Mouse (Mus musculus) myocyte (in vitro differentiated cells): ENCODE measurements around the gene Srp14. TPM values are rescaled to one million over a fixed set of nuclear protein-coding genes. Genes with fewer than 3 reads are reported as not detected.

Experiments used
- H3K27me3 ChIP-seq: one replicate; pipeline ENCODE4 v1.6.1; 2011; ENCODE audit not compliant: control insufficient read depth, insufficient read depth, insufficient read length
- H3K36me3 ChIP-seq: one replicate; pipeline ENCODE4 v1.6.1; 2011; ENCODE audit not compliant: control insufficient read depth, insufficient read depth
- H3K4me2 ChIP-seq: one replicate; pipeline ENCODE4 v1.6.1; 2011; ENCODE audit warnings: low read depth, control low read depth
- H3K4me3 ChIP-seq: one replicate; pipeline ENCODE4 v1.5.1; 2011; ENCODE audit warnings: mild to moderate bottlenecking, control low read depth, moderate library complexity
- H3K79me2 ChIP-seq: one replicate; pipeline ENCODE4 v1.6.1; 2011; ENCODE audit not compliant: control insufficient read depth, insufficient read depth
- H3ac ChIP-seq: one replicate; pipeline ENCODE4 v1.6.1; 2011; ENCODE audit not compliant: control insufficient read depth, insufficient read length
- CEBPB ChIP-seq: IDR thresholded peaks from 2 replicates; pipeline ENCODE4 v1.6.1; 2011; ENCODE audit warnings: mild to moderate bottlenecking, moderate library complexity; ENCODE audit not compliant: poor library complexity, insufficient read depth, severe bottlenecking
- E2F4 ChIP-seq: IDR thresholded peaks from one replicate; pipeline ENCODE4 v1.6.1; 2011; ENCODE audit warnings: mild to moderate bottlenecking, control low read depth, moderate library complexity; ENCODE audit not compliant: insufficient read depth
- MAX ChIP-seq: IDR thresholded peaks from one replicate; pipeline ENCODE4 v1.6.1; 2011; ENCODE audit warnings: low read depth, mild to moderate bottlenecking, control low read depth
- MYOD1 ChIP-seq, 3 experiments: IDR thresholded peaks; one replicate each; pipeline ENCODE4 v1.6.1; 2011; ENCODE audit warnings: control low read depth in 2 of 3, low read depth in 2 of 3, mild to moderate bottlenecking in 2 of 3, moderate library complexity in 1 of 3; ENCODE audit not compliant: insufficient read length in 2 of 3, control insufficient read depth in 1 of 3
- MYOG ChIP-seq, 3 experiments: IDR thresholded peaks; one replicate each; pipeline ENCODE4 v1.6.1; 2011; ENCODE audit warnings: control low read depth in 2 of 3, low read depth in 2 of 3, mild to moderate bottlenecking in 2 of 3; ENCODE audit not compliant: insufficient read length in 2 of 3, control insufficient read depth in 1 of 3, insufficient read depth in 1 of 3
- POLR2A ChIP-seq: IDR thresholded peaks from one replicate; pipeline ENCODE4 v1.6.1; 2011; ENCODE audit warnings: low read depth, mild to moderate bottlenecking, control low read depth, moderate library complexity; ENCODE audit not compliant: insufficient read length
- POLR2AphosphoS2 ChIP-seq: IDR thresholded peaks from one replicate; pipeline ENCODE4 v1.6.1; 2011; ENCODE audit warnings: low read depth, control low read depth; ENCODE audit not compliant: insufficient read length
- REST ChIP-seq: IDR thresholded peaks from one replicate; pipeline ENCODE4 v1.6.1; 2011; ENCODE audit warnings: mild to moderate bottlenecking, control low read depth, moderate library complexity; ENCODE audit not compliant: insufficient read depth, insufficient read length
- SRF ChIP-seq: IDR thresholded peaks from one replicate; pipeline ENCODE4 v1.6.1; 2011; ENCODE audit warnings: low read depth; ENCODE audit not compliant: control insufficient read depth, insufficient read length
- TCF12 ChIP-seq: IDR thresholded peaks from one replicate; pipeline ENCODE4 v1.6.1; 2011; ENCODE audit warnings: mild to moderate bottlenecking, control low read depth; ENCODE audit not compliant: poor library complexity, insufficient read depth, severe bottlenecking
- TCF3 ChIP-seq: IDR thresholded peaks from one replicate; pipeline ENCODE4 v1.6.1; 2011; ENCODE audit warnings: low read depth, control low read depth; ENCODE audit not compliant: insufficient read length
- USF1 ChIP-seq: IDR thresholded peaks from one replicate; pipeline ENCODE4 v1.6.1; 2011; ENCODE audit warnings: low read depth, mild to moderate bottlenecking, control low read depth, moderate library complexity
- polyA plus RNA-seq: library from polyadenylated mRNA; unstranded; fragments of >200 nt; fragmentation: generic; extraction: Trizol; gene quantifications from one replicate; pipeline ENCODE4 v1.2.1, GENCODE M21; 2012; ENCODE audit warnings: missing spikeins

The Srp14 gene
- polyA plus RNA-seq, 1 experiment = 311 TPM

DNA sequence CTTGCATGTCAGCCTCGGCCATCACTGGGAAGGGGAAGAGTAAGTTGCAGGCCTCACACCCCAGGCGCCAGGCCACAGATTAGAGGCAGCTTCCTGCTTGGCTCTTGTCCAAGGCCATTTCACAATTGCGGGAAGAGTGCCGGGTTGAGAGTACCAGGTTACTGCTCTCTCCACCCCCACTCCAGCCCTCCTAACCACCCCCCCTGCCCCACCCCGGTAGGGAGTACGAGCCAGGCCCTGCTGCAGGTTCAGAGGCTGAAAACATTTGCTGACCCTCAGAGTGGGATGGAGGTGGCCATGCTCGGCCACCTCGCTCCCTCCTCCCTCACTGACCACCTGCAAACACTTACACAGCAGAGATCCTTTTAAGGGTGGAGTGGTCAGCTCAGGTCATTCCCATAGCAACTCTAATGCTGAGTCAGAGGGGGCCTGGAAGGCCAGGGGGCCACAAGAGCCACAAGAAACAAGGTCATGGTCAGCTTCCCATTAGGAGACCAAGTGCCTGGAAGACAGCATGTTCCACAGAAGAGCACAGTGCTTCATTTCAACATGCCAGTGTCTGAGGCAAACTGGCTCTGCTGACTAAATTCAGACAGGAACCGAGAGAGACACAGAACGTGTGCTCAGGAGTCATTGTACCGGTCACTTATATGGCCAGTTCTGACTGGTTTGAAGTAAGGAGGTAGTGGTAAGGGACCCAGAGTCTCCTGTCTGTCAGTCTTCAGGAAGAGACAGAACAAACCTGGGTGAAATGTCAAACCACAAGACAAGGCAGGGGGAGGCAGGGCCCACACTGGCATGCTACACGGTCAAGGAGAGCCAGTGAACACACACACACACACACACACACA, 11.0 kb upstream of the Srp14 start:
- H3K4me2 ChIP-seq = peak overlapping the region; percentile 26
- no peak overlapping the region for H3K4me3 ChIP-seq
- TF ChIP-seq SRF (no peak), CEBPB (peak; percentile 60; the same call in 1 of the 2 replicates)
- no peak overlapping the region for H3ac ChIP-seq
- H3K36me3 ChIP-seq = no peaks in the 10 kb centered on the region
- H3K27me3 ChIP-seq = no peaks in the 10 kb centered on the region
- H3K79me2 ChIP-seq = no peaks in the 10 kb centered on the region

DNA sequence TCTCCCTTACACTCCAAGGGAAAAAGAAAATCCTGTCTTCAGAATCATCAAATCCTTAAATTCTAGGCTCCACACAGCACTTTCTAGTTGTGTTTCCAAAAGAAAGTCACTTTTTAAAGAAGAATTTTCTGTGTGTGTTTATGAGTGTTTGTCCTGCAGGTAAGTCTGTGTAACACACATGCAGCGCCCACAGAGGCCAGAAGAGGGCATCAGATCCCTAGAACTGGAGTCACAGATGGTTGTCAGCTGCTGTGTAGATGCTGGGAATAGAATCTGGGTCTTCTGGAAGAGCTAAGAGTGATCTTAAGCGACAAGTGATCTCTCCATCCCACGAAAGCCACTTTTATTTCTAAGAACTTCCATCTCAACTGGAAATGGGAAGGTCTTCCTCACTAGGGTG, 8.3 kb upstream of the Srp14 start:
- no peaks in the 10 kb centered on the region for H3K36me3 ChIP-seq
- H3K27me3 ChIP-seq = no peaks in the 10 kb centered on the region

DNA sequence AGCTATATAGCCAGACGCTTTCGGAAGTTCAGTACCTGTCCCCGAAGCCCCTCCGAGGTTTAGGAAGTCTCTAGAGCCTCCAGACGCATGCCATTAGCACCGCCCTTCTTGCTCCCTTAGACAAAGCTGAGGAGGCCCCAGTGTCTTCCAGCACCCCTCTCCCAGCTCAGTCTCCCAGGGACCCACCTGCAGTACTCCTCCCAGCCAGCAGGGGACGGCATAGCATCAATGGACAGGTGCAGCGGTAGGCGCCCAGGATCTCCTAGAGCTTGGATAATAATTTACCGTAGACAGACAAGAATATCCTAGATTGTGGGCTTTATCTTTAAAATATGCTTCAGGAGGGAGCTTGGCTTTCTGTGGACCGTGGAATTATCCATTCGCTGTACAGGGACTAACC, 7.4 kb upstream of the Srp14 start:
- Histone ChIP-seq H3ac (no peak overlapping the region), H3K4me2 (no peak overlapping the region), H3K27me3 (no peaks in the 10 kb centered on the region), H3K79me2 (no peaks in the 10 kb centered on the region), H3K4me3 (no peak overlapping the region), H3K36me3 (no peaks in the 10 kb centered on the region)
- TF ChIP-seq MYOG (IDR thresholded peaks at IDR 0.05; ENCODE audit: control insufficient read depth in 1 of 3, insufficient read depth in 1 of 3, insufficient read length in 2 of 3, low read depth in 2 of 3) (peak in 1 of 3 experiments; percentile 52), CEBPB (no peak), MYOD1 (IDR thresholded peaks at IDR 0.05; ENCODE audit: control insufficient read depth in 1 of 3, insufficient read length in 2 of 3, low read depth in 2 of 3) (peak in 2 of 3 experiments; percentile 52)

More for the DNA sequence above, 8.3 kb upstream of the Srp14 start:
- H3K4me3 ChIP-seq = no peak overlapping the region
- TF ChIP-seq CEBPB (no peak), SRF (no peak), REST (no peak), TCF12 (no peak), MYOD1 (IDR thresholded peaks at IDR 0.05; ENCODE audit: control insufficient read depth in 1 of 3, insufficient read length in 2 of 3, low read depth in 2 of 3) (no peak), MYOG (IDR thresholded peaks at IDR 0.05; ENCODE audit: control insufficient read depth in 1 of 3, insufficient read depth in 1 of 3, insufficient read length in 2 of 3, low read depth in 2 of 3) (no peak), POLR2AphosphoS2 (no peak), POLR2A (no peak), MAX (no peak), E2F4 (no peak), USF1 (no peak), TCF3 (no peak)
- no peak overlapping the region for H3K4me2 ChIP-seq
- no peak overlapping the region for H3ac ChIP-seq
- H3K79me2 ChIP-seq = no peaks in the 10 kb centered on the region

- no peak overlapping the region for H3ac ChIP-seq
- H3K79me2 ChIP-seq = no peaks in the 10 kb centered on the region
- H3K36me3 ChIP-seq = no peaks in the 10 kb centered on the region
- no peak overlapping the region for H3K4me2 ChIP-seq
- TF ChIP-seq POLR2A = no peak
- H3K27me3 ChIP-seq = no peaks in the 10 kb centered on the region
- H3K4me3 ChIP-seq = no peak overlapping the region
Observed at GRCm38 (mm10) chr2:118485415-118485814, 5.9 kb upstream of the Srp14 start.

- no peak for TF ChIP-seq USF1
- no peak for TF ChIP-seq POLR2A
- TF ChIP-seq MAX = no peak
- TF ChIP-seq MYOD1 (IDR thresholded peaks at IDR 0.05; ENCODE audit: control insufficient read depth in 1 of 3, insufficient read length in 2 of 3, low read depth in 2 of 3) = peak; percentile 18 to 72 (median 66)
- TF ChIP-seq TCF12 = no peak
- TF ChIP-seq SRF = no peak
- TF ChIP-seq TCF3 = no peak
- TF ChIP-seq MYOG (IDR thresholded peaks at IDR 0.05; ENCODE audit: control insufficient read depth in 1 of 3, insufficient read depth in 1 of 3, insufficient read length in 2 of 3, low read depth in 2 of 3) = no peak
- no peaks in the 10 kb centered on the region for H3K36me3 ChIP-seq
- no peaks in the 10 kb centered on the region for H3K27me3 ChIP-seq
- H3K79me2 ChIP-seq = no peaks in the 10 kb centered on the region
- H3K4me3 ChIP-seq = no peak overlapping the region
- H3ac ChIP-seq = no peak overlapping the region
- H3K4me2 ChIP-seq = peak overlapping the region; percentile 36
Observed at GRCm38 (mm10) chr2:118484386-118484898, 4.9 kb upstream of the Srp14 start.
